Mouse (Mus musculus) ovary, postnatal 36 days (tissue): ENCODE measurements around the gene Apbb1.

Experiments
- DNase-seq: peaks from one replicate; pipeline ENCODE4 v3.0.0; 2022; ENCODE audit warnings: low spot score, mixed read lengths

Gene Apbb1

DNA sequence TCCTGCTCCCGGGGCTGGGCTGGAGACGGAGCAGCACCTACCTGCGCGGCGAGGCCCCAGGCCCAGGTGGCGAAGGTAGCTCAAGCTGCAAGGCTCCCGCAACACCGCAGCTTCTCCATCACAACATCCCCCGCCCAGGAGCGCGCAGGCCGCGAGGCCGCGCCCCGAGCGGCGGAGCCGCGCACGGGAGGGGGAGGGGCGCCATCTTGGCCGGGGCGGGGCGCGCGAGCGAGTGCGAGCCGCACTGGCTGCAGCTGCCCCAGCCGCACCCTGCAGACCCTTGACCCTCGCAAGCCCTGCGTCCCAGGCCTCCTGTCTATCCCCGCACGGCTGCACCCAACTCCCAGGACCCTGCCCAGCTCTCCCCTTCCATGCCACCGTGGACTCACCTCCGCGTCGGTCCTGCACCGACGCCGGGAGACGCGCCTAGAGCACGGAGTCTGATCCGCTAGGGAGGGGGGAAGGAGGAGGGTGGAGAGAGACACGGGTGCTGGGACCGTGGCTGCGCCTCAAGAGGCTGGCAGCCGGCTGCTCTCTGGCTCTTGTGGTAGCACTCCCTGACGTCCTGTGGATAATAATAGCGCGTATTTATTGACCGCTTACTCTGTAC, at the start of gene Apbb1:
Gene Apbb1 (minus strand): TSS at position 560 of the 610 bp plus-strand sequence.
- peak; percentile 70 for DNase-seq

DNA sequence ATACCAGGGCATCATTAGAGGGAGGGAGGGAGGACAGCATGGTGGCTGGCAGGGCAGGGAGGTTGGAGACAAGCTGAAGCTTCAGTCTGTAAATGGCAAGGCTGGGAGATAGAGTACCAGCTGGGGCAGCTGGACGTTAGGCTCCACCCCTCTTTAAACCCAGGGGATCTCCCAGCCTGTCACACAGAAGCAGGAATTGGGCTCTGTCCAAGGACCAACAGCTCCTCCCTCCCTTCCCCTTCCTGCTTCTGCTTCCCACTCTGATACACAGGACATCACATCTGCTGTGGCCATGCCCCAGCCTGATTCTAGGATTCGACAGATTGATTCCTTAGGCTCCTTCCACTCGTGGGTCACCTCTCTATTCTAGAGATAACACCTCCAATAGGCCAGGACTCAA, 47.2 kb upstream of the Apbb1 start:
- no peak for DNase-seq

DNA sequence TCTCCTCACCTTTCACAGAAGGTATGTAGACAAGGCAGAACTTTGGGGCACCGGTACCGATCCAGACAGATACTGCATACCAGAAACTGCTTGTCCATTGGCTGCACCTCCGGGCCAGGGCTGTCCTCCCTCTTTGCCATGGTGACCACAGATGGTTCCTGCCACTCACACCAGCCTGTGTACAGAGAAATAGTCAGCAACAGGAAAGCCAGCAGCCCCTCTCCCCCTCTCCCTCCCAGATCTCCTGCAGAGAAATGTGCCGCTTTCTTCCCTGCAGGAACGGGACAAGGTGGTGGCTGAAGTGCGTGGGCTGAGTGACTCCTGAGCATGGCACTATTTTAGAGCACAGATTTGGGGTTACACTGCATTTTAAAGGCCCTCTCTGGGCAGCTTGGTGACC, 43.9 kb upstream of the Apbb1 start:
- no peak for DNase-seq

DNA sequence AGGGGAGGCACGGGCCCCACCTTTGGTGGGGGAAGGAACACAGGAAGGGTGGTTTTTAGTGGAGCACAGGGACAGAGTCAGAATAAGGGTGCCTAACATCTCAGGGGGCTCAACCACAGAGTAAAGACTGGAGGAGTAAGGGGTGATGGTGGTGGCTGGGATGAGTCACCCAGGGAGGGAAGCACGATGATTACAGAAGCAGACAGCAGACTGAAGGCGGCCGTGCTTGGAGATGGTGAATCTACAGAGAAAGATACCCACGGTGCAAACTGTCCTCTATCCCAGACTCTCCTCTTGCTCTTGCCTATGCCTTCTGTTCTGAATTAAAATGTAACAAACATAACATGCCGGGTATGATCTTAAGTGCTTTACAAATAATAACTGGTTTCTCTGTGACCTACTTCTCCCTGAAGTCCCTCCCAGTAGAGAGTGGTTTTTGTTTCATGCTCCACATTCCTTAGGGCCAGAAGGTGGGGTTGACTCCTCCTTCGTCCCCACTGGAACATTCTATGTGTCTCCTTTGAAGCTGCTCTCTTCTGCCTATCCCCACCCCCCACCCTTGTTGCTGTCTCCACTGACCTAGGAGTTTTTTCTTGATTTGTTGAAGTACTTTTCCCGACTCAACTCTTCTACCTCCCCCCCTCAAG, 40.3 kb upstream of the Apbb1 start:
- no peak for DNase-seq

DNA sequence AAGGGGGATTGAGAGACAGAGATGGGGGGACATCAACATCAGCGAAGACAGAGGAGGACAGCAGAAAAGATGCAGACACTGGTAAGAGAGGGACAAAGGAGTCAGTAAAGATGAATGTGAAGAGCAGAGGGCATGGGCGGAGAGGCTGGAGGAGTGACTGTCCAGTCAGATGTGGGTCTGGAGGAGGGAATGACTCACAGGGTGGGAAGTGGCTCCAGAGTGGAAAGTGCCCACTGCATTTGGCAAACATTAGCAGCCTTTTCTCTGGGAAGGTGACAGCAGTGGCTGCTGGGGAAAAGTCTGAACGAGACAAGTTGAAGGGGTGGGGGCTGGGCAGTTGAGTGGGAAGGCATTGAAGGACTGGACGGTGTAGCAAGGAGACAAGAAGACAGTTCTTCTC, 39.6 kb upstream of the Apbb1 start:
- no peak for DNase-seq

DNA sequence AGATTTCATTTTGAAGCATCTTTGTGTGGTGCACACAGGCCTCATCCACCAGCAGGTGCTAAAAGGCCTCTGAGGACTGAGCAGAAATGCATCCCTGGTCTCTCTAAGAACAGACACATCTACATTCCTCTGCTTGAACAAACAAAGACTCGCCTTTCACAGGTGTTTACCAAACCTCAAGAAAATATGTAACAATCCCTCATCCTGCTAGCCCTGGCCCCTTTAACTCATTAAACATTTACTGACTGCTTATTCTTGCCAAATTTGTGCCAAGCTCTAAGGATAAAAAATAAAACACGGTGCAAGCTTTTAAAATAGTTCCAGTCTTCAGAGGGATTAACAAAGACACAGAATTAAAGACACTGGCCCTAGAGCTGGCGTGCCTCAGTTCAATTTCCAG, 38.2 kb upstream of the Apbb1 start:
- no peak for DNase-seq

DNA sequence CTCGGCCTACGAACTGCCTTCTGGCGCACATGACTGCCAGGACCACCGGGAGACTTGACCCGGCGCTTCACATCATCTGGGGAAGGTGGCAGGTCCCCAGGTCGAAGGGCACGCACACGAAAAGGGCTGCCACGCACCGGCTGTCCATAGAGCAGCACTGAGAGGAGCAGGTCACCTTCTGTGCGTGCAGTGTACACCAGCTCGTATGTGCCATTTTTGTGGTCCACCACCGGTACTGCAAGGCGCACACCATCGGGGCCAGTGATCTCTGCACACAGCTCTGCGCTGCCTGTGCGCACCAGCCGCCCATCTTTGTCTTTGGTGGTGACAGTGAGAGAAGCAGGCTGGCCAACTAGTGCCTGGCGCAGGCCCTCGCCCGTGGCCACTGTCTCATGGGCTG, 36.4 kb upstream of the Apbb1 start:
- no peak for DNase-seq

DNA sequence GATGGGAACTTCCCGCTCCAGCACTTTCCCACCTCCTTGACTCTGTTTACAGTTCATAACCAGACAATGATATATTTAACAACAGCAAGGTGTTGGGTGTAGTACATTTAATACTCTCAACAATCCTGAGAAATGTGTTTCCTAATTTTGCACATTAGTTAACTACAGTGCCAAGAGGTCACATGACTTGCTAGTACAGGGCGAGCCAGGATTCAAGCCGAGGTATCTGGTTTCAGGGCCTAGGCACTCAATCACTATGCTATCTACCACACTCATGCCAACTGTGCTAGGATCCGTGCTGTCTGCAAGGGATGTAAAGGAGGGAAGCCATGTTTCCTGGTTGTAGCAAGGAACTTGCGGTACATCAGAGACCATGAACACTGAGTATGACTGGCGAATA, 35.1 kb upstream of the Apbb1 start:
- DNase-seq: no peak

DNA sequence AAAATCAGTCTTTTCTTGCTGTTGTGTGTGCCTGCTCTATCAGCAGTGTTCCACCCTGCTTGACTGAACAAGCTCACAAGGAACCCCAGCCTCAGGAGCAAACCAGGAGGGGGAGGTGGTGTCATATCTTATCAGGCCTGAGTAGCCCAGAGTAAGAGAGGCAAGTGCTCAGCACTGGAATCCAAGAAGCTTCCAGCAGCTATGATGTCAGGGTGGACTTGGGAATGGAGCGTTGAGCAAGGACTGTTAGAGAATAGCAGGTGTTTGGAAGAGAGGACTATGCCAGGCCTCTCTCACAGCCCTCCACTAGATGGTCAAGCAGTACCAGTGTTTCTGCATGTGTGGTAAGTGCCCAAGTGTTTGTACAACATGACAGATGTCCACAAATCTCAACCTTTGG, 34.3 kb upstream of the Apbb1 start:
- no peak for DNase-seq

DNA sequence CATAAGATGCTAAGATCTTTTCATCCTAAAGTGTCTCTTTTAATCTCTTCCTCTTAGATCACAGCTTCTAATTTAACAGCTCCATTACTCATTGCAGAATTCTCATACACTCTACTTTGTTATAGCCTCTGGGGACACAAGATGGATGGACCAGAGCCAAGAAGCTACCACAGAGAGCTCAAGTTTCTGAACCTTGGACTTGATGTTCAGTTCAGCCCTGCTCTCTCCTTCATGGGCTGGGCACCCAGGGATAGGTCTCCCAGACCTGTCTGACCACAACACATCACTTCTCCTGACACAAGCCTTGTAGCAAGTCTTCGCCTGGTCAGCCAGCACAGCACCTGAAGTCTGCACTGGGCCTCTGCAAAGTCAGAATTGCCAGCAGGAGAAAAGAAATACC, 32.9 kb upstream of the Apbb1 start:
- no peak for DNase-seq

DNA sequence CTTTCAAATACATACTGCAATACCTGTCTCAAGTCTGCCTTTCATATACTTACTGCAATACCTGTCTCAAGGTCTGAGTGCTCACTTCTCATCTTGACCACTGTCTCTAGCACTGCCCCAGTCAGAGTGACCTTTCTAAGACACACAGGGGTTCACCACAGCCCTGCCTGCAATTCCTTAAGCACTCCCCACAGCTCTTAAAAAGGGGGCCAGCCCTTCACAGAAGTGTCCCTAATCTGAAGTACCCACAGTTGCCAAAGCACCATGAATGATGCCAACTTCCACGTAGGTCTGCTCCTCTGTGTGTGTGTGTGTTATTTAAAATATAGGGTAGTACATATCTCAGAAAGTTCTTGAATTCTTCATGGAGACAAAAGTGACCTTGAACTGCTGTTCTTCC, 30.3 kb upstream of the Apbb1 start:
- no peak for DNase-seq

DNA sequence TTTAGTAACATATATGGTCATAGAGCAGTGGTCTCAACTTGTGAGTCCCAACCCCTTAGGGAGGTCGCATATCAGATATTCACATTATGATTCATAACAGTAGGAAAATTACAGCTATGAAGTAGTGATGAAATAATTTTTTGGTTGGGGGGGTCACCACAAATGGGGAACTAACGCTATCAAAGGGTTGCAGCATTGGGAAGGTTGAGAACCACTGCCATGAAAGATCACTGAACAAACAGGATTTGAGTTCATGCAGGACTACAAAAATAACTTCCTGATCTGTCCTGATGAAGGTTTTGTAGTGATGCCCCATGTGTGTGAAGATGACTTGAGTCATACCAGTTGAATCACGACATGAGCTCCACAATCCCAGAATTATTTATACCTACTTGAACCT, 27.0 kb upstream of the Apbb1 start:
- DNase-seq: no peak

DNA sequence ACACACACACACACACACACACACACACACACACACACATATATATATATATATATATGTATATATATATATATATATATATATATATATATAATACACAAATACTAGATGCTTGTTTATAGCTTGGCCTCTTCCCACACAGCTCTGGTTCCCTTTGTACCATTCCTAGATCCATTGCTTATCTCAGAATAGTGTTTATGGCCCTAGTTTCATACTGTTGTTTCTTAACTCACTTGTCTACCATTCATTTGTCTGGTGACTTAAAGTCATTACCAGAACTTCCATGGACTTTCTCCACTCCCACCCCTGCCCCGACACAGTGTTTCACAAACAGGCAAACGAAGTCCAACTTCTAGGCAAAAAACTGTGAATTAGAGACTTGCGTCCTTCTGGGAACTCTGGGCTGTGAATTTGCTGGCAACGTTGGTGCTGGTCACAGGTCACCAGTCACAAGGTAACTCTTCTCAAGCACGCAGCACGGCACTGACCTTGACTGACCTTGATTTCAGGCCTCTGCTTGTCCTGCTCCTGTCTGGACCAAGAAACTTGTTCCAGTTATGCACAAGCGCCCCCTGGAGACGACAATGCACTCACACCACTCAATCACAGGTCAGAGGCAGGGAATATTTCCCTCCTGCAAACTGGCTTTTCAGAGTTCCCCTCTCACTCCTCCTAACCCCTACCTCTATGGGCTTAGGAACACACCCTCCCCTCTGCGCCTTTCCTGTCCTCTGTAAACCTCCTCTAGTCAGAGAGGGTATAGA, 21.6 kb upstream of the Apbb1 start:
- peak; percentile 59 for DNase-seq

DNA sequence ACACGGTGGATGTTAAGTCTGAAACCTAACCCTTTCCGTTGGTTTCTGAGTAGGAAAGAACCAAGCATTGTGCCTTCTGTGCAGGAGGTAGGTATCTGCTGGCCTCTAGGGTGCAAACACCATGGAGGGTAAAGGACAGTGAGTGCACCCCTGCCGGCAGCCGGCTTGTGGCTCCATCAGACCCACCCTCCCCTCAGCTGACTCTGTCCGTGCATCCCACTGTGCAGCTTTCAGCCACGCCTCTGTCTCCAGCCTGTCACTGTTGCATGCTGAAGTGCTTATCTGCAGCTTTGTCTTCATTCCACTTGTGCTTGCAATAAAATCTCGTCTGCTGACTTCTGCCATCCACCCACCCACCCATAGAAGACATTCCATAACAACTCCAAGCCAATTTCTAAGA, 8.6 kb upstream of the Apbb1 start:
- DNase-seq: no peak

DNA sequence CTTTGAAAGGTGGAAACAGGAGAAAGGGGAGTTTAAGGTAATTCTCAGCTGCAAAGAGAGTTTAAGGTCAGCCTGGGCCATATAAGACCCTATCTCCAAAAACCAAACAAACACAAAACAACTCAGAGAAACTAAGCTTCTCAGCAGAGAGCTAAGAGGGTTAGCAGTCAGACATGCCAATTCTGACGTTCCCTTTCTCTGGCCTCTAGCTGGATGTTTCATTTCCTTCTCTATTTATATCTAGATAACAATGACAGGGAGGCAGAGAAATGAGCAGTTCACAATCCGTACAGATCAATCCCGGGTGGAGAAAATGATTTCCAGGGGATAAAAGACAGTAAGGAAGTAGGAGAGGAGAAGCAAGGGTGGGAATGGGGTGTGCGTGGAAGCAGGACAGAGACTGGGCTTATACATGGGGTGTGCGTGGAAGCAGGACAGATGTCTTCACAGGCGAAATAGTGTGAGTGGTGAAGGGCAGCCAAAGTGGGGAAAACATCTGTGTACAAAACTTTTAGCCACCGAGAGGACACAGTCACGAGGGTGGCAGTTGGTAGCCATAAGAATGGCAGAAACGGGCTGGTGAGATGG, 7.0 kb upstream of the Apbb1 start:
- no peak for DNase-seq

DNA sequence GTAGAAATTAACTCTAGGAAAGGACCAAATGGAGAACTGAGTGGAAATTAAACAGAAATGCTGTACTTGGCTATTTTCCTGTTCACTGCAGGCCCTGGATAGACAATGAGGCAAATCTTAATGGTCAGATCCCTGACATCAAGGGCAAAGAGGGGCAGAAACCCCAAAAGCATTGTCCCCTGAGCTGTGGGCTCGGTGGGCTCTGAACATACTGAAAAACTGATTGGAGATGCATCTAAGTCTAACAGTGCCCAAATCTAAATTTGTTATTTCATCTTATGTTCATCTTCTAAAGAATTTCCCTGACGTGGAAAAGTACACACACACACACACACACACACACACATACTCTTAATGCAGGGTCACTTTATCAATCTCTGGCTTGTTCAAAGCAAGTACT, 506 bp upstream of the Apbb1 start:
- no peak for DNase-seq

DNA sequence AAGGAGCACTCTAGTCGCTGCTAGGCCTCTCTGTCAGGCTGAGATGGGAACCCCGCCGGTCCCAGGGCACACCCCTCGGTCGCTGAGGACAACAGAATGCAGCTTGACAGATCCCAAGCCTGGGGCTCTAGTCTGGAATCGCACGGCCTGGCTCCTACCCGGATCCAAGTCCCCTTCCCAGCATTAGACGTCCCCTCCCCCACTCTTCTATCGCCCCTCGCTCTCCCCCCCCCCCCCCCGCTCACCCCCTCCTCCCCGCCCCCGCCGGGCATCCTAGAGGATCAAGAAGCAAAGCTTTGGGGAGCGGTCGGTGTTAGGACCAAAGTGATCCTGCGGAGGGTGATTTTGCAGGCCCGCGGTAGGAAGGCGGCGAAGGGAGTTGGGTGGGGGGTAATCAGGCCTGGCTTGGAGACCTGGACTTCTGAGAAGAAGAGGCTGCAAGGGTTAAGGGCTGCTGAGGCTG, 795 bp downstream of the Apbb1 start:
- no peak for DNase-seq

DNA sequence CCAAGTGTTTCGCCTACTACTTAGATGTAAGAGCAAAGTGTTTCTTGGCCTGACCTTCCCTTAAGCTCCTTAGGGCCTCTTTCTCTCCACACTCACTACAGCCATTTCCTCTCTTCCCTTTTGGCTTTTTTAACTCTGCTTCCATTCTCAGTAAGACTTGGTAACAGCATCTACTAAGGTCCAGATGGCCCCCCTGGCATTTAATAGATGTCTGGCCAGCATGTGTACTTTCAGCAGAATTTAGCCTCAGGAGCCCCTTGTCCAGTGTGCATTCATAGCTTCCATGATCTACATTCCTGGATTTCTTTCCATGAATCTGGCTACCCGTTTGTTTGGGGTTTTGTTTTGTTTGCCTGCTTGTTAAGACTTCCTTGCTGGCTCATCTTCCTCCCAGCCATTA, 3.0 kb downstream of the Apbb1 start:
- DNase-seq: no peak

DNA sequence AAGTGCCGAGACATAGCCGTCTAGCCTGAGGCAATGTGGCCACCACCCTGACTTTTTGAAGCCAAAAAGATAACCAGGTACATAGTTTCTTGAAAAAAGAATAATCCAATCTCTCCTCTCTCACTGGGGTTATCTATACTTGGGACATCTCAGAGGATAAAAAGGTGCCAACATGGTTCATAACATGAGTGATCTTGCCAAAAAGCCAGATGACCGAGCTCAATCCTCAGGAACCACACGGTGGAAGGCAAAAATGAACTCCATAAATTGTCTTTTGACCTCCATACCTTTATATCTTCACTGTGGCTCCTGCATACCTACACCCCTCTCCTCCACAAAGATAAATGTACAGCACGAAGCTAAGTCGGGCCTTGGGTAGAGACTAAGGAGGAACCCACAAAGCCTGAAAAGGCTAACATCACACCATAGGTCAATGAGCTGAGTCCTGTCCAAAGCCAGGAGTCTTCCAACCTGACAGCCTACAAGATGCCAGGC, 4.0 kb downstream of the Apbb1 start:
- no peak for DNase-seq

DNA sequence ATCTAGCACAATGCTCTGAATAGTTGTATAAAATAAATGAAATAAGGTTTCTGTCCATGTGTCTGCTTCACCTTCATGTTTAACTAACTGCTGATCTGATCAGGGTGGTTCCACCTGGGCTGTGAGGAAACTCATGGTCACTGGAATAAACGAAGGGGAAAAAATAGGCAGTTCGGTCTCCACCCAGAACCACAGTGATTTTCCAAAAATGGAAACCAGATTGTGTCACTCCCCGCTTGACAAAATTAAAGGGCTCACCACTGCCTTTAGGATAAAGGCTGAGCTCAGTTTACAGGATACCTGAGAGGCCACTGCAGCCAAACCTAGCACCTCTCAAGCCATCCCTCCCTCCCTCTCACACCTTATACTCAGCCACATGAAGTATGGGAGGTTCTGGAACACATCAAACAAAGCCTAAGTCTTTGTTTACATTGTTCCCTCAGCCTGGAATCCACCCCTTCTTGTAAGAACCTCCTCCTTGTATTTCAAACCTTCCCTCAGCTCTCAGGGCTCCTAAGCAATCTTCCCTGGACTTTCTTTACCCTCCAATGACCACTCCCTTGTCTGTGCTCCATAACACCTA, 5.2 kb downstream of the Apbb1 start:
- DNase-seq: no peak

DNA sequence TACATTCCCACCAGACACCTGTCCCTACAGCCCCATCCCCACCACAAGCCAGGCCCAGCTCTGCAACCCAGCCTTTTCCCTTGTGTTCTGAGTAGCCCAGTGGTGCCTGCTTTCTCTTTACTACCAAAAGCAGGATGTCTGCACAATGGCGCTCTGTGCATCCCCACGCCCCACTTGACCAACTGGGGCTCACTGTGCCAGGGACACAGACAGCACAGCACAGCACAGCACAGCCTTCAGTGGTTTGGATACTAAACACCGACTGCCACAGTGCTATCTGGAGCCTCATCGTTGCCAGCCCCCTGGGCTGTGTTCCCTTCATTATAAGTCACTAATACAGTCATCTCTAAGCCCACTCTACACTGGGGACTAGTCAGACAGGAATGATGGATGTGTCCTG, 6.9 kb downstream of the Apbb1 start:
- DNase-seq: no peak

DNA sequence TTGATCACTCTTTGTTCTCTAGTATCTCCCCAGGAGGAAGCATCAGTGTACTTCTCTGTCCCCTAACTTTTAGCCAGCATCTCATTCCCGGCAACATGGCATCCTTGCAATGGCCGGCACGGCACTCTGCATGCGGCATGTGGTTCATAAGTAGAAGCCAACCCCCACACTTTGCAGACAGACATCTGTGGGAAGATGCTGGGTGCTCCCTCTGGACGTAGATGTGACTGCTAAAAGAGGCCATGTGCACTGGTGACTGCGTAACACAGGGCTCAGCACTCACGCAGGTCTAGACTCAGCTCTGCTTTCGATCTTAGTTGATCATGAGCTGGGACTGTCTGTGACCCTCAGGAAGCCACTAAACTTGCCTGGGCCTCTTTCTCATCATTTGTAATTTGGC, 8.5 kb downstream of the Apbb1 start:
- DNase-seq: no peak

DNA sequence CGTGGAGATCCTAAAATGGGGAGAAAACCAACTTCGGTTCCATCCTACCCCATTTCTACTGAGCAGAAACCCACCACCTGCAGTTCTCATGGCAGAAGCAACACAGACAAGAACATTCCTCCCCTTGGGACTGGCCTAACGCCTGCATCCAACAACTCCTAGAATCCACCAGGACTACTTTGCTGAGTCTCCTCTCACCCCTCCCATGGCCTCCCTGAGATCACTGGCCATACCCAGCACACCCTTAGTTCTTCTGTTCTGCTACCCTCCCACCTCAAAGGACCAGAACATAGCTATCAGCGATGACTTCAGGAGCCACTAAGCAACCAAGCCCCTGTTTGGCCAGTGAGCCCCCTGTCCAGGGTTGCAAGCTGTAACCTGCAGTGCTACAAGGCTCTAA, 10.7 kb downstream of the Apbb1 start:
- DNase-seq: no peak
